Comparison of ENCODE assay signal across 8 mouse cellular contexts in genomic region chr9:66594061-66594460, GRCm38 (mm10). TPM values are rescaled to one million over a fixed set of nuclear protein-coding genes. Genes with fewer than 3 reads are reported as not detected.
DNase-seq lines count a peak whose midpoint lies in the region; ATAC-seq and TF ChIP-seq lines count a peak whose summit lies in the region.

No protein-coding gene starts in this region.

- no peak for ATAC-seq in hindbrain, embryonic 15.5 days (ENCODE audit: low FRiP score, low read depth)
- no peak for ATAC-seq in limb, embryonic 14.5 days (ENCODE audit: low FRiP score, low read depth)
- no peak for ATAC-seq in stomach, embryonic 14.5 days (ENCODE audit: insufficient number of reproducible peaks, insufficient read depth, low FRiP score, low read depth)

- H3K9me3 ChIP-seq in hindbrain, embryonic 15.5 days = no peaks in the 10 kb centered on the region
- H3K9me3 ChIP-seq in limb, embryonic 14.5 days (ENCODE audit: control insufficient read depth, low read length) = no peaks in the 10 kb centered on the region
- H3K9me3 ChIP-seq in stomach, embryonic 14.5 days (ENCODE audit: control insufficient read depth, low read depth, low read length) = no peaks in the 10 kb centered on the region

- peak; percentile 32 to 34 for DNase-seq in spleen, postnatal 10 days (ENCODE audit: low spot score in 2 of 2)
- DNase-seq in spleen, adult 12 weeks (ENCODE audit: low spot score) = no peak
- no peak for DNase-seq in limb, embryonic 14.5 days (ENCODE audit: low spot score)
- DNase-seq in adipocyte (ENCODE audit: low spot score) = no peak
- DNase-seq in urinary bladder, postnatal 10 days (ENCODE audit: low spot score) = no peak
- DNase-seq in cerebellum, postnatal 10 days = no peak

- no peak overlapping the region; the same call in 1 of the 2 replicates for H3K4me3 ChIP-seq in hindbrain, embryonic 15.5 days
- no peak overlapping the region; the same call in 1 of the 2 replicates for H3K4me3 ChIP-seq in limb, embryonic 14.5 days (replicated peaks; ENCODE audit: low read length)
- H3K4me3 ChIP-seq in stomach, embryonic 14.5 days (ENCODE audit: low read depth, low read length) = no peak overlapping the region

- H3K36me3 ChIP-seq in hindbrain, embryonic 15.5 days = no peaks in the 10 kb centered on the region
- no peaks in the 10 kb centered on the region for H3K36me3 ChIP-seq in limb, embryonic 14.5 days (ENCODE audit: control insufficient read depth, insufficient read depth, low read length)
- H3K36me3 ChIP-seq in stomach, embryonic 14.5 days (ENCODE audit: control insufficient read depth, insufficient read depth, low read length) = no peaks in the 10 kb centered on the region

- TF ChIP-seq POLR2A in limb, embryonic 14.5 days (IDR thresholded peaks at IDR 0.05; ENCODE audit: borderline replicate concordance, extremely low read depth, insufficient read depth, insufficient read length) = no peak

- WGBS in hindbrain, embryonic 15.5 days = 65% methylated on average over 3 of the region's 3 CpGs
- 54% methylated on average over 3 of the region's 3 CpGs for WGBS in limb, embryonic 14.5 days
- 69% methylated on average over 3 of the region's 3 CpGs for WGBS in stomach, embryonic 14.5 days

- no peak overlapping the region for H3K9ac ChIP-seq in hindbrain, embryonic 15.5 days
- H3K9ac ChIP-seq in limb, embryonic 14.5 days (ENCODE audit: low read depth, low read length, severe bottlenecking) = 0 out of 2 replicates have a peak overlapping the region, but pooled peaks have one; percentile 99
- H3K9ac ChIP-seq in stomach, embryonic 14.5 days (replicated peaks; ENCODE audit: low read depth, low read length) = 0 out of 2 replicates have a peak overlapping the region, but pooled peaks have one; percentile 33

- H3K27me3 ChIP-seq in hindbrain, embryonic 15.5 days = peaks cover 3% of the 10 kb centered on the region; the same call in 1 of the 2 replicates
- H3K27me3 ChIP-seq in limb, embryonic 14.5 days (ENCODE audit: control insufficient read depth, insufficient read depth, low read length) = no peaks in the 10 kb centered on the region
- no peaks in the 10 kb centered on the region for H3K27me3 ChIP-seq in stomach, embryonic 14.5 days (ENCODE audit: control insufficient read depth, insufficient read depth, low read length)

- peaks cover 34% of the 10 kb centered on the region for H3K4me1 ChIP-seq in hindbrain, embryonic 15.5 days (replicated peaks)
- H3K4me1 ChIP-seq in limb, embryonic 14.5 days (ENCODE audit: control insufficient read depth, insufficient read depth, low read length) = peaks cover 46% of the 10 kb centered on the region
- H3K4me1 ChIP-seq in stomach, embryonic 14.5 days (ENCODE audit: control insufficient read depth, insufficient read depth, low read length) = peaks cover 31% of the 10 kb centered on the region

- H3K4me2 ChIP-seq in hindbrain, embryonic 15.5 days = peak overlapping the region; percentile 73; the same call in 1 of the 2 replicates
- H3K4me2 ChIP-seq in limb, embryonic 14.5 days (replicated peaks; ENCODE audit: low read depth, low read length, severe bottlenecking) = peak overlapping the region; percentile 74; the same call in 1 of the 2 replicates
- peak overlapping the region; percentile 70 for H3K4me2 ChIP-seq in stomach, embryonic 14.5 days (replicated peaks; ENCODE audit: low read depth, low read length)

- H3K27ac ChIP-seq in hindbrain, embryonic 15.5 days (replicated peaks) = 0 out of 2 replicates have a peak overlapping the region, but pooled peaks have one; percentile 18
- H3K27ac ChIP-seq in limb, embryonic 14.5 days (replicated peaks; ENCODE audit: low read depth, low read length) = no peak overlapping the region
- no peak overlapping the region for H3K27ac ChIP-seq in stomach, embryonic 14.5 days (ENCODE audit: low read length)

RNA-seq across cellular contexts. Expression of gene Usp3, which starts 1.1 kb away (rescaled TPM):
- polyA plus RNA-seq in hindbrain, embryonic 15.5 days (2015; fragmentation: Nextera tagmentation; extraction: Ambion mirVana) = 57.1 and 67.8 TPM in 2 replicates
- 39.2 and 45.8 TPM in 2 replicates for polyA plus RNA-seq in limb, embryonic 14.5 days (2012; rRNA removed)
- polyA plus RNA-seq in limb, embryonic 14.5 days (2014; fragmentation: Nextera tagmentation; extraction: Ambion mirVana) = 66.7 and 77.6 TPM in 2 replicates
- 74.3 and 81.4 TPM in 2 replicates for polyA plus RNA-seq in stomach, embryonic 14.5 days (2014; fragmentation: Nextera tagmentation; extraction: Ambion mirVana)

Comparison
In these comparisons a context has a peak if more than half of its experiments do, and no peak if none do; other contexts are left out.
1. DNase-seq: peak in spleen, postnatal 10 days (2 of 2); none in spleen, adult 12 weeks (single experiment), limb, embryonic 14.5 days (single experiment), adipocyte (single experiment), urinary bladder, postnatal 10 days (single experiment) and cerebellum, postnatal 10 days (0 of 2).
2. Peak in every context shown above with its lines, with median percentiles within 50 percentile points of each other: H3K4me2 ChIP-seq.